Mouse (Mus musculus) liver, postnatal 0 days (tissue): Measurements from ENCODE around the gene Tent4a. TPM values are rescaled to one million over a fixed set of nuclear protein-coding genes. Genes with fewer than 3 reads are reported as not detected.
A peak's percentile ranks its signal among the peaks of the same experiment; 100 is the strongest.
"Not testable (repeated sequence)": the region's sequence is repeated elsewhere in the genome, so short reads cannot be mapped to it uniquely, and the experiment has no call there.

Source experiments
- ATAC-seq: fragments of 200-750 bp; cut with Nextera tagmentation; 2 replicates; pipeline ENCODE4 v1.8.0; 2017; ENCODE audit warnings: mild to moderate bottlenecking, moderate library complexity
- DNase-seq: peaks from one replicate; pipeline ENCODE4 v3.0.0-alpha.2; 2016
- H3K27ac ChIP-seq: fragments of 300-500 bp; sonication (generic); 2 replicates; pipeline ENCODE4 v1.5.1; 2014; ENCODE audit warnings: antibody characterized with exemption, moderate library complexity, mild to moderate bottlenecking, low read depth
- H3K27me3 ChIP-seq: fragments of 300-500 bp; sonication (generic); 2 replicates; pipeline ENCODE4 v1.6.1; 2014; ENCODE audit warnings: low read length, control low read depth, mixed read lengths; ENCODE audit not compliant: insufficient read depth
- H3K36me3 ChIP-seq: fragments of 300-500 bp; sonication (generic); replicated peaks from 2 replicates; pipeline ENCODE4 v1.6.1; 2014; ENCODE audit warnings: mild to moderate bottlenecking, control low read depth, low read length, moderate library complexity, mixed read lengths; ENCODE audit not compliant: insufficient read depth
- H3K4me1 ChIP-seq: fragments of 300-500 bp; sonication (generic); 2 replicates; pipeline ENCODE4 v1.6.1; 2014; ENCODE audit warnings: antibody characterized with exemption, mild to moderate bottlenecking, control low read depth; ENCODE audit not compliant: insufficient read depth
- H3K4me2 ChIP-seq: fragments of 300-500 bp; sonication (generic); 2 replicates; pipeline ENCODE4 v1.6.1; 2014; ENCODE audit warnings: low read depth, mild to moderate bottlenecking, low read length, moderate library complexity, mixed read lengths
- H3K4me3 ChIP-seq: fragments of 300-500 bp; sonication (generic); 2 replicates; pipeline ENCODE4 v1.5.1; 2014; ENCODE audit warnings: low read depth, low read length
- H3K9ac ChIP-seq: fragments of 300-500 bp; sonication (generic); replicated peaks from 2 replicates; pipeline ENCODE4 v1.6.1; 2014; ENCODE audit warnings: mild to moderate bottlenecking, moderate library complexity
- H3K9me3 ChIP-seq: fragments of 300-500 bp; sonication (generic); 2 replicates; pipeline ENCODE4 v1.6.1; 2016; ENCODE audit warnings: mild to moderate bottlenecking, control low read depth, low read length, mixed read lengths
- CTCF ChIP-seq: sonication (generic); IDR thresholded peaks from 2 replicates; pipeline ENCODE4 v1.5.1; 2016; ENCODE audit warnings: antibody characterized with exemption, low read depth
- EP300 ChIP-seq: IDR thresholded peaks from 2 replicates; pipeline ENCODE4 v1.6.1; 2016; ENCODE audit warnings: antibody characterized with exemption, low read depth, mild to moderate bottlenecking
- WGBS: fragments of 180-500 bp; shearing (Covaris S2); extraction: QIAGEN DNeasy Blood & Tissue Kit; methylation state at CpG from one replicate; pipeline ENCODE4 v1.1.7; 2014; ENCODE audit not compliant: insufficient replicate concordance; 5-methylcytosine and 5-hydroxymethylcytosine counted together
- polyA plus RNA-seq: library from polyadenylated mRNA; unstranded; fragments of >200 nt; fragmentation: Nextera tagmentation; extraction: Ambion mirVana; gene quantifications from 2 replicates; pipeline ENCODE4 v1.2.1, GENCODE M21; 2015

Tent4a gene
- polyA plus RNA-seq, 1 experiment from 2014 or later = 1.9 TPM

GRCm38 (mm10) chr13:69569201-69569600 is 34.8 kb upstream of the Tent4a start:
- Histone ChIP-seq H3K4me2 (no peak overlapping the region), H3K9ac (no peak overlapping the region), H3K4me3 (no peak overlapping the region), H3K36me3 (no peaks in the 10 kb centered on the region), H3K9me3 (no peaks in the 10 kb centered on the region), H3K27me3 (no peaks in the 10 kb centered on the region), H3K4me1 (no peaks in the 10 kb centered on the region), H3K27ac (no peak overlapping the region)
- TF ChIP-seq CTCF = no peak
- no peak for TF ChIP-seq EP300
- ATAC-seq (no peak), DNase-seq (no peak)
- WGBS = 74% methylated on average over 9 of the region's 9 CpGs

GRCm38 (mm10) chr13:69565401-69565800 is 31.0 kb upstream of the Tent4a start:
- H3K9me3 ChIP-seq, H3K9ac ChIP-seq, H3K4me1 ChIP-seq, DNase-seq, H3K36me3 ChIP-seq, H3K4me2 ChIP-seq, ATAC-seq, H3K4me3 ChIP-seq, H3K27me3 ChIP-seq, H3K27ac ChIP-seq: not testable (repeated sequence)
- WGBS = 86% methylated on average over 4 of the region's 4 CpGs

GRCm38 (mm10) chr13:69564573-69564972 is 30.2 kb upstream of the Tent4a start:
- Histone ChIP-seq H3K27me3 (no peaks in the 10 kb centered on the region), H3K4me1 (no peaks in the 10 kb centered on the region), H3K9ac (no peak overlapping the region), H3K9me3 (no peaks in the 10 kb centered on the region), H3K4me2 (no peak overlapping the region), H3K4me3 (no peak overlapping the region), H3K36me3 (no peaks in the 10 kb centered on the region), H3K27ac (peak overlapping the region; percentile 56; the same call in 1 of the 2 replicates)
- no peak for ATAC-seq
- DNase-seq = no peak
- TF ChIP-seq CTCF (no peak), EP300 (no peak)

- DNase-seq = no peak
- H3K27ac ChIP-seq = peak overlapping the region; percentile 56; the same call in 1 of the 2 replicates
- H3K9me3 ChIP-seq = no peaks in the 10 kb centered on the region
- H3K4me3 ChIP-seq = no peak overlapping the region
- H3K4me1 ChIP-seq = no peaks in the 10 kb centered on the region
- no peak for ATAC-seq
- no peak overlapping the region for H3K9ac ChIP-seq
- TF ChIP-seq EP300 (no peak), CTCF (no peak)
- H3K4me2 ChIP-seq = no peak overlapping the region; the same call in 1 of the 2 replicates
- 49% methylated on average over 3 of the region's 3 CpGs for WGBS
- H3K36me3 ChIP-seq = no peaks in the 10 kb centered on the region
- no peaks in the 10 kb centered on the region for H3K27me3 ChIP-seq
Measured at GRCm38 (mm10) chr13:69563905-69564304, 29.5 kb upstream of the Tent4a start.

- H3K4me1 ChIP-seq = no peaks in the 10 kb centered on the region
- no peak overlapping the region for H3K4me2 ChIP-seq
- no peak overlapping the region for H3K27ac ChIP-seq
- no peaks in the 10 kb centered on the region for H3K36me3 ChIP-seq
- ATAC-seq (0 out of 2 replicates have a peak, but pooled peaks have one; percentile 4), DNase-seq (no peak)
- no peak overlapping the region for H3K9ac ChIP-seq
- TF ChIP-seq CTCF = no peak
- no peak for TF ChIP-seq EP300
- no peaks in the 10 kb centered on the region for H3K9me3 ChIP-seq
- 71% methylated on average over 12 of the region's 12 CpGs for WGBS
- H3K27me3 ChIP-seq = no peaks in the 10 kb centered on the region
- no peak overlapping the region for H3K4me3 ChIP-seq
Measured at GRCm38 (mm10) chr13:69562654-69563574, 28.5 kb upstream of the Tent4a start.

GRCm38 (mm10) chr13:69562004-69562403 is 27.6 kb upstream of the Tent4a start:
- H3K36me3 ChIP-seq = no peaks in the 10 kb centered on the region
- H3K27me3 ChIP-seq = no peaks in the 10 kb centered on the region
- ATAC-seq (no peak), DNase-seq (no peak)
- H3K9ac ChIP-seq = no peak overlapping the region
- no peaks in the 10 kb centered on the region for H3K9me3 ChIP-seq
- no peak overlapping the region for H3K4me3 ChIP-seq
- H3K27ac ChIP-seq = no peak overlapping the region
- TF ChIP-seq EP300 (no peak), CTCF (no peak)
- no peak overlapping the region for H3K4me2 ChIP-seq
- no peaks in the 10 kb centered on the region for H3K4me1 ChIP-seq
- WGBS = 76% methylated on average over 9 of the region's 9 CpGs
